Mouse (Mus musculus): ENCODE measurements at regions not wholly inside any gene's neighbourhood (a gene's known extent, or its start where the extent isn't known, plus 50 kb on each side); places are given as distances from the start of the nearest gene placed in this dataset.
A peak's percentile ranks its signal among the peaks of the same experiment; 100 is the strongest.

DNA sequence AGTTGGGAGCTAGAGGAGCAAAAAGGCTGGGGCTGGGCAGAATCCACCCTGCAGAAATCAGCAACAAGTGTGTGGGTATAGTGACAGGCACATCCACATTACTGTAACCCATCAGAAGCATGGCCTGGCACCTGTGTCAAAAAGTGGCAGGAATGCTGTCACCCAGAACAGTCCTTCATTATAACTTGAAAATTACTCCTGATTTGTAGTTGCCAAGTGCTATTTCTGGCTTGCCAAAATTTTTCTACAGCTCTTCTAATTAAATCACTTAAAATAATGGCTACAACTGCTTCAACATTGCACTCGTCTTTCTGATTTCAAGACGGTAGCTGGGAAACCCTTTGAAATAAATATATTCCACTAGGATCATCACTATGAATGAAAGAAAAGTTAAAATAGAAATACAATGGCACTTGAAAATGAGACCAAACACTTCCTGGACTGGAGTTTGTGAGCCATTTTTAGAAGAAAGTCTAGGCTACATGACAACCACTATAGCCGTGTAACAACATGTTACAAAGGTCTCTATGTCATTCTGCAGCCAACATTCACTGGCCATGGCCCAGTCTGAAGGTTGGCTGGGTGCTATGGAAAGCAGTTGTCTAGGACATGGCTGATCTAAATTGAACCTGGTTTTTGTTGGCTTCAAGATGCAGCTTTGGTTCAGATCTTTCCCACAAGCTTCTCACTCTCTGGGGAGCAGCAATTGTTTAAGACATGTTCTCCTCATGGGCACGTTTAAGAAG is 190.6 kb upstream of the Tapt1 start:
- no peak overlapping the region for H3K27ac ChIP-seq (ENCODE audit: low read depth, low read length)
- no peak overlapping the region for H3K4me3 ChIP-seq (ENCODE audit: low read depth, low read length)
- H3K4me2 ChIP-seq = no peak overlapping the region
- no peaks in the 10 kb centered on the region for H3K4me1 ChIP-seq (ENCODE audit: control insufficient read depth, insufficient read depth, low read length)
- H3K36me3 ChIP-seq (ENCODE audit: control insufficient read depth, insufficient read depth, low read length) = no peaks in the 10 kb centered on the region
- H3K27me3 ChIP-seq (ENCODE audit: control insufficient read depth, insufficient read depth, low read length) = no peaks in the 10 kb centered on the region
- H3K9me3 ChIP-seq (ENCODE audit: control insufficient read depth, low read length) = no peaks in the 10 kb centered on the region
- WGBS = 86% methylated on average over 4 of the region's 4 CpGs
- ATAC-seq (ENCODE audit: low FRiP score) (no peak), DNase-seq (ENCODE audit: low spot score, missing footprints) (no peak)
- H3K9ac ChIP-seq (ENCODE audit: low read length) = no peak overlapping the region

DNA sequence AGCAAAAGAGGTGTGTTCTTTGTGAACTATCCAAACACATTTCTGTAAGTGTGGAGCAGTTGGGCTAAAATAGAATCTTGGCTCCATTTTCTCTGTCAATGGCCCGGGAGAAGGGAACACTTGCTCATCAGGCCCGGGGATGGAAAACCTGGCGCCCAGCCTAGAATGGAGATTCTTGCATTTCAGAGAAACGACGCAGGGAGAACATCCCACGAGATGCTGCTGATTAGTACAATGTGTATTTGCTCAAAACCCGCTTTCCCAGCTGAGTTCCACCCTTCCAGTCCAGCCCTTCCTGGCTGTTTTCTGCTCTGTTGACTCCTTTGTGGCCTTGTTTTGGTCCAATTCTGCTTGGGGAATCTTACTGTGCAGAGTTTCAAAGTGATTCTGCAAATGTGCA is 188.0 kb upstream of the Tapt1 start:
- Histone ChIP-seq H3K4me3 (ENCODE audit: low read depth, low read length) (no peak overlapping the region), H3K9me3 (ENCODE audit: control insufficient read depth, low read length) (no peaks in the 10 kb centered on the region), H3K9ac (ENCODE audit: low read length) (no peak overlapping the region), H3K36me3 (ENCODE audit: control insufficient read depth, insufficient read depth, low read length) (no peaks in the 10 kb centered on the region), H3K4me1 (ENCODE audit: control insufficient read depth, insufficient read depth, low read length) (no peaks in the 10 kb centered on the region), H3K27ac (ENCODE audit: low read depth, low read length) (no peak overlapping the region), H3K27me3 (ENCODE audit: control insufficient read depth, insufficient read depth, low read length) (no peaks in the 10 kb centered on the region), H3K4me2 (no peak overlapping the region)
- no peak for ATAC-seq (ENCODE audit: low FRiP score)
- WGBS = 57% methylated on average over 7 of the region's 7 CpGs
- DNase-seq (ENCODE audit: low spot score, missing footprints) = no peak

DNA sequence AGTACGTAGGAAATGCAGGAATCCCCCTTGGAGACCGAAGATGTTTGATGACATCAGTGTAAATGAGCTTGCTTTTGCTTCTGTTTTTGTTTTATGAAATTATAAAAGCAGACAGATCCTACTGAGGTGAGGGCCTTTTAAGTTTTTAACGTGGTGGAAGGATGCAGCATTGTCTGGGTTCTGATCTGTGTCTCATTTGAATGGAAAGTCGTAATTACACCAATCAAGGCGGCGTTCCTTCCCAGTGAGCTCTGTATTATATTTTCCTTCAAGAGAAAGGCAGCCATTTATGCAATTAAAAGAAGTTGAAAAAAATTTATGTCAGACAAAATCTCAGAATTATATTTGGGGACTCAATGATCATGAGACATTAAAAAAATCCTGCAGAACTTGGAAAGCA is 176.9 kb upstream of the Tapt1 start:
- Histone ChIP-seq H3K36me3 (ENCODE audit: control insufficient read depth, insufficient read depth, low read length) (no peaks in the 10 kb centered on the region), H3K27ac (ENCODE audit: low read depth, low read length) (no peak overlapping the region), H3K9me3 (ENCODE audit: control insufficient read depth, low read length) (no peaks in the 10 kb centered on the region), H3K27me3 (ENCODE audit: control insufficient read depth, insufficient read depth, low read length) (no peaks in the 10 kb centered on the region), H3K4me1 (ENCODE audit: control insufficient read depth, insufficient read depth, low read length) (no peaks in the 10 kb centered on the region), H3K9ac (ENCODE audit: low read length) (no peak overlapping the region), H3K4me2 (no peak overlapping the region), H3K4me3 (ENCODE audit: low read depth, low read length) (no peak overlapping the region)
- ATAC-seq (ENCODE audit: low FRiP score) = no peak
- no peak for DNase-seq (ENCODE audit: low spot score, missing footprints)
- 83% methylated on average over 6 of the region's 6 CpGs for WGBS

DNA sequence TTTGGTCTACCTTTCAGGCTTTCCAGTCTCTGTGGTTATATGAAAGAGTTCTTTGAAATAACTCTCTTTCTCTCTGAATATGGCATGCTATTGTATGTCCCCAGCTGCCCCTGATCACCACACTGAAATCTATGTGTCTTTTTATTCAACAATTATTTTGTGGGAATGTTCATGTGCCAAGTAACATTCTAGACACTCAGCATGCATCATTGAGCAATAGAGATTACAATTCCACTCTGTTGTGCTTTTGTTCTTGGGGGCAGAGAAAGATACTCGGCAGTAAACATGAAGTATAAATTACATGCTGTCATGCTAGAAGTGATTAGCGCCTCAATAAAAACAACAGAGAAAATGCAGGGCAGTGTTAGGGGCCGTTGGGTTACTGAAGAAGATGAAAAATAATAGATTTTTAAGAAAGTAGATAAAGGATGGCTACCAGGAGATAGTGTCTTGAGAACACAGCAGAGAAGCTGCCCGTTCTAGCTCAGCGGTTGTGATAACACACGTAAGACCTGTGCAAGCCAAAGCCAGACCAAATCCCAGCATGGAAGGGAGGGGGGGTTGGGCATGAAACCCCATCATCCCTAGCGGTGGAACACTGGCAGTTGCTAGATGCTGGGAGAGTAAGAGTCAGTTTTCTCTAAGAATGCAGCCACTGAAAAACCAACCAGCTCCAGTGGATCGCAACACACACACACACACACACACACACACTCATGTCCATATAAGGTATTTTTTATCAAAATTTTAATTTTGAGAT is 174.3 kb upstream of the Tapt1 start:
- no peaks in the 10 kb centered on the region for H3K36me3 ChIP-seq (ENCODE audit: control insufficient read depth, insufficient read depth, low read length)
- no peaks in the 10 kb centered on the region for H3K27me3 ChIP-seq (ENCODE audit: control insufficient read depth, insufficient read depth, low read length)
- WGBS = 82% methylated on average over 8 of the region's 8 CpGs
- no peak overlapping the region for H3K27ac ChIP-seq (ENCODE audit: low read depth, low read length)
- no peaks in the 10 kb centered on the region for H3K4me1 ChIP-seq (ENCODE audit: control insufficient read depth, insufficient read depth, low read length)
- ATAC-seq (ENCODE audit: low FRiP score) (no peak), DNase-seq (ENCODE audit: low spot score, missing footprints) (no peak)
- H3K4me3 ChIP-seq (ENCODE audit: low read depth, low read length) = no peak overlapping the region
- no peaks in the 10 kb centered on the region for H3K9me3 ChIP-seq (ENCODE audit: control insufficient read depth, low read length)
- H3K9ac ChIP-seq (ENCODE audit: low read length) = no peak overlapping the region
- H3K4me2 ChIP-seq = no peak overlapping the region

DNA sequence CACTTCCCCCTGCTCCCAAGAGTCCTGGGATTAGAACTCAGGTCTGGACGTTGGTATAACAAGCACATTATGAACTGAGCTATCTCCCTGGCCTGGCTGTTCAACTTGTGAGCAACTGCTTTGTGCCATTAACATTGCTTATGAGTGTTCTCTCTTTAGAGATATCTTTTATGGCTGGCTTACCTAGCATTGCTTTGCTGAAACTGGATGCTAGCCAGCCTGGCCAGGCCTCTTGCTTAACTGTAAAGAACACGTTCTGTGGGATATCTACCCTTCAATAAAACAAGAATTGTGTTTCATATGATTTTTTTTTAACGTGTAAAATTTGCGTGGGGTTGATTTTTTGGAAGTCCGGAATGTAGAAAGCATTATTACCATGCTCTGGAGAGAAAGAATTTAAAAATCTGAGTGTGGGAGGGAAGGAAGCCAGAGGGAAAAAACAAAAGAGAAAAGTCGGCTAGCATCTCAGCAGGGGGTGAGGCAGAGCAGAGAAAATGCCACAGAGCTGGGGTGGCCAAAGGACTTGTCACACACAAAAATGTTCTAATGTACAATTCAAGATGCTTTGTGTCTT is 160.9 kb upstream of the Tapt1 start:
- Histone ChIP-seq H3K4me2 (no peak overlapping the region), H3K27me3 (ENCODE audit: control insufficient read depth, insufficient read depth, low read length) (no peaks in the 10 kb centered on the region), H3K4me3 (ENCODE audit: low read depth, low read length) (no peak overlapping the region), H3K27ac (ENCODE audit: low read depth, low read length) (no peak overlapping the region), H3K4me1 (ENCODE audit: control insufficient read depth, insufficient read depth, low read length) (no peaks in the 10 kb centered on the region), H3K36me3 (ENCODE audit: control insufficient read depth, insufficient read depth, low read length) (no peaks in the 10 kb centered on the region), H3K9me3 (ENCODE audit: control insufficient read depth, low read length) (no peaks in the 10 kb centered on the region), H3K9ac (ENCODE audit: low read length) (no peak overlapping the region)
- DNase-seq (ENCODE audit: low spot score, missing footprints) = no peak
- ATAC-seq (ENCODE audit: low FRiP score) = no peak
- 56% methylated on average over 6 of the region's 6 CpGs for WGBS

DNA sequence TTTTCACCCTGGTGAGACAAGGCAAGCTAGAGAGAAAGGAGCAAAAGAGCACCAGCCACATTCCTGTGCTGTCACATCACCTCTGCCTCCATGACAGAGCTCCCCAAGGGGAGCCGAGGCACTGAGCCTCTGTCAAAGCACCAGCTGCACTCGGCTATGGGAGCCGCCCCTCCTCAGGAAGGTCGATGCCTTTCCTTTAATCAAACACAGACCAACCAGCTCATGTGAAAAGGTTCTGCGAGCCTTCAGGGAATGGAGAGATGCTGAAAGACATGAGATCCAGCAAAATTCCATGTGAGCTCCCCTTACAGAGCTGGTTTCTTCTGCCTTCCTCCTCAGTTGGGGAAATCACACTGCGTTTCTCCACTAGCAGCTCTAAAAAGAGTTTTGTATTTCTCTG is 159.8 kb upstream of the Tapt1 start:
- WGBS = 58% methylated on average over 6 of the region's 6 CpGs
- Histone ChIP-seq H3K4me1 (ENCODE audit: control insufficient read depth, insufficient read depth, low read length) (no peaks in the 10 kb centered on the region), H3K4me3 (ENCODE audit: low read depth, low read length) (no peak overlapping the region), H3K9me3 (ENCODE audit: control insufficient read depth, low read length) (no peaks in the 10 kb centered on the region), H3K36me3 (ENCODE audit: control insufficient read depth, insufficient read depth, low read length) (no peaks in the 10 kb centered on the region), H3K4me2 (no peak overlapping the region), H3K27ac (ENCODE audit: low read depth, low read length) (no peak overlapping the region), H3K27me3 (ENCODE audit: control insufficient read depth, insufficient read depth, low read length) (no peaks in the 10 kb centered on the region), H3K9ac (ENCODE audit: low read length) (no peak overlapping the region)
- ATAC-seq (ENCODE audit: low FRiP score) (no peak), DNase-seq (ENCODE audit: low spot score, missing footprints) (peak; percentile 87)

DNA sequence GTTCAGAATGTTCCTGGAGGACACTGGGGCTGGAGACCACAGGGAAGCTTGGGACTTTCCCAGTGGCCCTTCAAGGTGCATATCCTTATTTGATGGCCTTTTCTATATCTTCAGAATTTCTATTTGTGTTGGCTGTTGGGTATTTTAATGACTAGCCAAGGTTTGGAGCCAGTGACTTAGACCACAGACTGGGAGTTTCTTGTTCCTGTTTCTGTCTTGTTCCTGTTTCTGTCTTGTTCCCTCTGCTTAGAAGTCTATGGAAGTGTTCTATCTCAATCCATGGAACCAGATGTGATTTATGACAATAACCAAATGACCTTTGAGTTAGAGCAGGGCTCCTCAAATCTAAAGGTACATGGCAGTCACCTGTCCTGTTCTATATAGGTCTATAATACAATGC is 156.6 kb upstream of the Tapt1 start:
- no peak for ATAC-seq (ENCODE audit: low FRiP score)
- H3K36me3 ChIP-seq (ENCODE audit: control insufficient read depth, insufficient read depth, low read length) = no peaks in the 10 kb centered on the region
- no peak overlapping the region for H3K4me2 ChIP-seq
- no peak for DNase-seq (ENCODE audit: low spot score, missing footprints)
- no peak overlapping the region for H3K4me3 ChIP-seq (ENCODE audit: low read depth, low read length)
- H3K9ac ChIP-seq (ENCODE audit: low read length) = no peak overlapping the region
- no peak overlapping the region for H3K27ac ChIP-seq (ENCODE audit: low read depth, low read length)
- no peaks in the 10 kb centered on the region for H3K9me3 ChIP-seq (ENCODE audit: control insufficient read depth, low read length)
- no peaks in the 10 kb centered on the region for H3K27me3 ChIP-seq (ENCODE audit: control insufficient read depth, insufficient read depth, low read length)
- no peaks in the 10 kb centered on the region for H3K4me1 ChIP-seq (ENCODE audit: control insufficient read depth, insufficient read depth, low read length)

DNA sequence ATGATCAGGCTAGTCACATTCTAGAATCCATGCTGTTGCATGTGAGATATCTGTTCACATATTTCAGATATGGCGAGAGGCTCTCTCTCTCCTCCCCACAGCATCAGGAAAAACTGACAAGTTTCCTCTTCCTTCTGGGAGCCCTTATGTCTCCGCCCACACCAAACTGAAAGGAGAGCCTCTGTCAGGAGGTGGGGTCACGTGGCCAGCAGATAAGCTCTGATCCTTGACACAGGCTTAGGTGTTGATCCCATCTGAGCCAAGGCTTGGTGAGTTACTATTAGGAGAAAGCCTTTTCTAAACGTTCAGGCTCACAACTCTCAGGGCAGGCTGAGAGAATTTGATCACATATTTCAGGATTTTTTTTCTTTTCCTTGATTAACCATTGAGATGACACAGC is 143.6 kb upstream of the Tapt1 start:
- H3K4me3 ChIP-seq (ENCODE audit: low read depth, low read length) = no peak overlapping the region
- ATAC-seq (ENCODE audit: low FRiP score) = no peak
- no peaks in the 10 kb centered on the region for H3K4me1 ChIP-seq (ENCODE audit: control insufficient read depth, insufficient read depth, low read length)
- no peaks in the 10 kb centered on the region for H3K9me3 ChIP-seq (ENCODE audit: control insufficient read depth, low read length)
- 30% methylated on average over 4 of the region's 4 CpGs for WGBS
- no peak overlapping the region for H3K4me2 ChIP-seq
- H3K36me3 ChIP-seq (ENCODE audit: control insufficient read depth, insufficient read depth, low read length) = no peaks in the 10 kb centered on the region
- no peaks in the 10 kb centered on the region for H3K27me3 ChIP-seq (ENCODE audit: control insufficient read depth, insufficient read depth, low read length)
- DNase-seq (ENCODE audit: low spot score, missing footprints) = no peak
- H3K9ac ChIP-seq (ENCODE audit: low read length) = no peak overlapping the region
- no peak overlapping the region for H3K27ac ChIP-seq (ENCODE audit: low read depth, low read length)

DNA sequence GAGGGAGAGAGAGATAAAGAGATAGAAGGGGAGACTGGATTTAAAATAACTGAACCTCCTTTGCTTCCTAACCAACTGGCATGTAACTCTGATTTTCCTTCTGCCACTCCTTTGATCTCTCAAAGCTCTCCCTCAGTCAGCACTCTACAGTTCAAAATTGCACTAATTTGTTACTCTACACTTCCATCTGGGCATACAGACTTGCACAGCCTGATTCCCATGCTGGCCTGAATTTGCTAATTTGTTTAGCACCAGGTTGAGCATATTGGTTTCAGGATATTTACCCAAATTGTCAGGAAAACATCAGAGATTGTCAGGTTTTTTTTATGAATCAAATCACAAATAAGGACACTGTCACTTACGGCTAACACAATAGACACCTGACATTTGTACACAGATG is 125.9 kb upstream of the Tapt1 start:
- Histone ChIP-seq H3K4me1 (ENCODE audit: control insufficient read depth, insufficient read depth, low read length) (no peaks in the 10 kb centered on the region), H3K36me3 (ENCODE audit: control insufficient read depth, insufficient read depth, low read length) (no peaks in the 10 kb centered on the region), H3K9me3 (ENCODE audit: control insufficient read depth, low read length) (no peaks in the 10 kb centered on the region), H3K4me3 (ENCODE audit: low read depth, low read length) (no peak overlapping the region), H3K4me2 (no peak overlapping the region), H3K9ac (ENCODE audit: low read length) (no peak overlapping the region), H3K27ac (ENCODE audit: low read depth, low read length) (no peak overlapping the region), H3K27me3 (ENCODE audit: control insufficient read depth, insufficient read depth, low read length) (no peaks in the 10 kb centered on the region)
- ATAC-seq (ENCODE audit: low FRiP score) = no peak
- 90% methylated on average over 1 of the region's 1 CpGs for WGBS
- DNase-seq (ENCODE audit: low spot score, missing footprints) = no peak

All from midbrain, embryonic 11.5 days (tissue).